Mouse (Mus musculus): ENCODE results near the gene Oaf.

Gene Oaf

GRCm38 (mm10) chr9:43245801-43246570, 6.3 kb upstream of the Oaf start:
- in situ Hi-C loops (cut with MboI; ENCODE audit: low sequenced_read_pairs): no loop called here

GRCm38 (mm10) chr9:43242432-43242831, 2.7 kb upstream of the Oaf start:
- in situ Hi-C loops (cut with MboI; ENCODE audit: low sequenced_read_pairs): no loop called here

- in situ Hi-C loops (cut with MboI; ENCODE audit: low sequenced_read_pairs): no loop called here
Measured at GRCm38 (mm10) chr9:43241970-43242369, 2.3 kb upstream of the Oaf start.

GRCm38 (mm10) chr9:43241291-43241690, 1.6 kb upstream of the Oaf start:
- in situ Hi-C loops (cut with MboI; ENCODE audit: low sequenced_read_pairs): no loop called here

GRCm38 (mm10) chr9:43240594-43240900, 836 bp upstream of the Oaf start:
- in situ Hi-C loops (cut with MboI; ENCODE audit: low sequenced_read_pairs): no loop called here

GRCm38 (mm10) chr9:43238631-43239545, 823 bp downstream of the Oaf start:
- in situ Hi-C loops (cut with MboI; ENCODE audit: low sequenced_read_pairs): no loop called here

- in situ Hi-C loops (cut with MboI; ENCODE audit: low sequenced_read_pairs): no loop called here
Measured at GRCm38 (mm10) chr9:43238167-43238566, 1.5 kb downstream of the Oaf start.

- in situ Hi-C loops (cut with MboI; ENCODE audit: low sequenced_read_pairs): no loop called here
Measured at GRCm38 (mm10) chr9:43237111-43237775, 2.5 kb downstream of the Oaf start.

GRCm38 (mm10) chr9:43236576-43236975, 3.1 kb downstream of the Oaf start:
- in situ Hi-C loops (cut with MboI; ENCODE audit: low sequenced_read_pairs): no loop called here

- in situ Hi-C loops (cut with MboI; ENCODE audit: low sequenced_read_pairs): no loop called here
Measured at GRCm38 (mm10) chr9:43236106-43236505, 3.6 kb downstream of the Oaf start.

GRCm38 (mm10) chr9:43235336-43235735, 4.4 kb downstream of the Oaf start:
- in situ Hi-C loops (cut with MboI; ENCODE audit: low sequenced_read_pairs): no loop called here

GRCm38 (mm10) chr9:43234496-43234895, 5.2 kb downstream of the Oaf start:
- in situ Hi-C loops (cut with MboI; ENCODE audit: low sequenced_read_pairs): no loop called here

- in situ Hi-C loops (cut with MboI; ENCODE audit: low sequenced_read_pairs): no loop called here
Measured at GRCm38 (mm10) chr9:43233515-43233914, 6.2 kb downstream of the Oaf start.

GRCm38 (mm10) chr9:43233044-43233443, 6.7 kb downstream of the Oaf start:
- in situ Hi-C loops (cut with MboI; ENCODE audit: low sequenced_read_pairs): no loop called here

GRCm38 (mm10) chr9:43232286-43232685, 7.4 kb downstream of the Oaf start:
- in situ Hi-C loops (cut with MboI; ENCODE audit: low sequenced_read_pairs): no loop called here

GRCm38 (mm10) chr9:43231805-43232204, 7.9 kb downstream of the Oaf start:
- in situ Hi-C loops (cut with MboI; ENCODE audit: low sequenced_read_pairs): no loop called here

- in situ Hi-C loops (cut with MboI; ENCODE audit: low sequenced_read_pairs): no loop called here
Measured at GRCm38 (mm10) chr9:43230886-43231285, 8.8 kb downstream of the Oaf start.

GRCm38 (mm10) chr9:43229962-43230361, 9.7 kb downstream of the Oaf start:
- in situ Hi-C loops (cut with MboI; ENCODE audit: low sequenced_read_pairs): loop anchor here (10.0 kb wide), 1 partner anchor 55 kb away; no protein-coding TSS in a partner anchor

GRCm38 (mm10) chr9:43229398-43229895, 10.3 kb downstream of the Oaf start:
- in situ Hi-C loops (cut with MboI; ENCODE audit: low sequenced_read_pairs): loop anchor here (10.0 kb wide), 1 partner anchor 55 kb away; no protein-coding TSS in a partner anchor

- in situ Hi-C loops (cut with MboI; ENCODE audit: low sequenced_read_pairs): loop anchor here (10.0 kb wide), 1 partner anchor 56 kb away; no protein-coding TSS in a partner anchor
Measured at GRCm38 (mm10) chr9:43228745-43229144, 11.0 kb downstream of the Oaf start.

- in situ Hi-C loops (cut with MboI; ENCODE audit: low sequenced_read_pairs): loop anchor here (10.0 kb wide), 1 partner anchor 57 kb away; no protein-coding TSS in a partner anchor
Measured at GRCm38 (mm10) chr9:43227626-43228025, 12.1 kb downstream of the Oaf start.
